Mouse (Mus musculus) monocyte, adult 2 months (primary cell): ENCODE measurements around the gene Cdh26.
A peak's percentile ranks its signal among the peaks of the same experiment; 100 is the strongest.

Experiments used
- DNase-seq, 2 experiments: peaks; one replicate each; pipeline ENCODE4 v3.0.0; 2022; ENCODE audit warnings: low spot score in 2 of 2, low read depth in 1 of 2

Gene Cdh26

DNA sequence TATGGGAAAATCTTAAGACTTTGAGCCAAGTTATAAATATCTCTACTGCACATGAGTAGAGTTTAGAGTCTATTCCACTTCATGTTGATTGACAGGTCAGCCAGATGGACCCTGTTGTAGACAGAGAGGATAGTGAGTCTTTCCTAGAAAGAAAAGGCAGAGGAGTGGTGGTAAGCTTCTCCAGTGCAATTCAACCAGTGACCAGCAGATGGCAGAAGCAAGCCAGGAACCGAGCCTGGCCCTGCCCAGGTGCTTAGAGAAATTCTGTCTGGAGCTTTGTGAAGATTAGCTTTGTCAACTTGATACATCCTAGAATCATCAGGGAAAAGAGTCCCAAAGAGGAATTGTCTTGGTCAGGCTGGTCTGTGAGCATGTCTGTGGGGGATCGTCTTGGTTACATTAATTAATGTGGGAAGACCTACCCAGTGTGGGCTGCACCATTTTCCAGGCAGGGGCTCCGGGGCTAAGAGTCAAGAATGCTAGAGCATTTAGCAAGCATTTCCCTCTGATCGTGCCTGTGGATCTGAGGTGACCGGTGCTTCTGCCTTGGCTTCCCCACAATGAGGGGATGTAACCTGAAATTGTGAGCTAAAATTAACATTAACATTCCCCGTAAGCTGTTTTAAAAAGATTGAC, 77.2 kb downstream of the Cdh26 start:
- peak in 1 of 2 experiments; percentile 48 for DNase-seq

DNA sequence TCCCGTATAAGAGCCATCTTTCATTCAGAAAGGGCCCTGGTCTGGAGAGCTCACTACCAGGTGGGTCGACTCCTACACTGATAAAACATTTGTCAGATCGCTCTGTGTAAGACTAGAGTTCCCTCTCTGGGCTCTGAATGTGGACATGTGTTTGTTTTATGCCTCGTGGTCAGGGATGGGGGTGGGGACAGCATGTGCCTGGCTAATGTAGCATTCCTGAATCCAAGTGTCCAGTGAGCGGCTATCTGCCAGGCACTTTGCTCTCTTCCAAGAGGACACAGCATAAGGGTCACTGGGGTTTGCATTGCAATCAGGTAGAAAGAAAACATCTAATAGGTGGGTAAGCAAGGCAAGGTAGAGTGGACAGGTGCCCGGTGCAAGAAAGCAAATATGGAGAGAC, 77.9 kb downstream of the Cdh26 start:
- no peak for DNase-seq

DNA sequence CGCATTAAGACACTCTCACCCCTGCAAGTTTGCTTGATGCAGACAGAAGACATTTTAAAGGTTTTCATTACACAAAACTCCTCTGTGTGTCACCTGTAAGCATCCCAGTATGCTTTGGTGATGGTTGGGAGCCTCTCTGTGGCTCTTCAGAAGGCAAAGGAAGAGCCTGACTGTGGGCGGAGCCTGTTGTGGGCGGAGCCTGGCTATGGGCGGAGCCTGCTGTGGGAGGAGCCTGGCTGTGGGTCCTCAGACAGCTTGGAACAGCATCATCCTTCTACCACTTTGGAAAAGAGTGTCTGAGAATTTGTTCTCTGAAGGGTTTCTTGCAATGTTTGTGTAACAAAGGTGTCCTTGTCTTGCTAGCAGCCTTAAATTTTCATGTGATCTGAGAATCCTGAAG, 82.7 kb downstream of the Cdh26 start:
- no peak for DNase-seq

DNA sequence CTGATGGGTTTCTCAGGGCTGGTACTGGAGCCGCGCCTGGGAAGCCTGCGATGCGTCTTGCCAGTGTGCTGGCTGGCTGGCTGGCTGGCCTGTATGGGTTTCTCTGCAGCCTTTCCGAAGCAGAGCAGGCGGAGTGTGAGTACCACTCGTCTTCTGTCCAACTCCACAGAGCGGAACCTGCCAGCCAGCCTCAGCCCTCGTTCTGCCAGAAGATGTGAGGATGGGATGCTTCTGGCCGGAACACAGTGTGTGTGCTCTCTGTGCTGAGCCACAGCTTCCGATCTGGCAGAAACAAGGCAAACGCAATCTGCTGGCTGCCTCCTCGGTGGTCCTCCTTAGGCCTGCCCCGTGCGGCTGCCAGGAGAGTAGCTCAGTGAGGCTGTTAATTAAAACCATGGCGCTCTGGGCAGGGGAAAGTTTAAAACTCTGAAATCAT, 83.3 kb downstream of the Cdh26 start:
- no peak for DNase-seq

DNA sequence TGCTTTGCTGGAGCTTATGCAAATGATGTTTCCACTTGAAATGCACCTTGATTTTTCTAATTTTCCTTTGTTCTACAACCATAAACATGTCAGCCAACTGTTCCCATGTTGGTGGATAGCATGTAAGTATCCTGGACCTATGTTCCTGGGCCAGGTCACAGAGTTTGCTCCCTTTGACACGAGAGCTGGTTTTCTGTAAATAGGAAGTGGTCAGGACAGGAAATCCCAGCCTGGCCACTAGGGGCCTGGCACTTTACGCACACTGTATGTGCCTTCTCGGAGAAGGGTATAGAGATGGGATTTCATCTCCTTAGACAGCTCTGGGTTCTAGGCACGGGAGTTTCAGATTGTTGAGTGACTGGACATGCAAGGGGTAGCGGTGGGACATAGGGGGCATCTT, 86.1 kb downstream of the Cdh26 start:
- DNase-seq = no peak

DNA sequence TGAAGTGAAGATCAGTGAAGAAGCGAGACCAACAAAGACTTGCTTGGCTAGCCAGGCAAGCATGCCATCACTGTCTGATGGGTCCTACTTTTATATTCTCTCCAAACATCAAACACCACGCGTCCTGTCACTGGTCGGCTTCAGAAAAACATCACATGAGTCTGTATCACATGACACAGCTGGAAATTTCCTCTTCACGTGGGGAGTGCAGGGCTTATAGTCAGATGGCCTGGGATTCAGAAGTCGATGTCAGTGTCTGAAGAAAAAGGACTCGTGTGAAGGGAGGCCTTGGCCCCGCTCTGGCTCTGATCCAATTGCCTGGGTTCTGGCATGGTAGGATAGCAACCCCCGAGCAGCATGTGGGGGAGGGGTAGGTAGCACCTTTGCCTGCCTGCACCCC, 86.6 kb downstream of the Cdh26 start:
- no peak for DNase-seq

DNA sequence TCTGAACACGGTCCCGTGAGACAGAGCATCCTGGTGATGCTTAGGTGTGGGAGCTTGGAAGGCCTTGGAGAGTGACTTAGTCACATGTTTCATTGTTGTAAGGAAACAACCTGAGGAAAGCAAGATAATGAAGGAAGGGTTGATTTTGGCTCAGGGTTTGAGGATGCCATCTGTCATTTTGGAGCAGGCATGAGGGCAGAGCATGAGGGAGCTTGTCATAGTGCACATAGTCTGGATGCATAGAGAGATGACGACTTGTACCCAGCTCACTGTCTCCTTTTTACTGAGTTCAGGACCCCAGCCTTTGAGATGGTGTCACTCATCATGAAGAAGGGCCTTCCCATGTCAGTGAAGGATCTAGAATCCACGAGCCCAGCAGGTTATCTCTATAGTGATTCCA, 89.0 kb downstream of the Cdh26 start:
- no peak for DNase-seq

DNA sequence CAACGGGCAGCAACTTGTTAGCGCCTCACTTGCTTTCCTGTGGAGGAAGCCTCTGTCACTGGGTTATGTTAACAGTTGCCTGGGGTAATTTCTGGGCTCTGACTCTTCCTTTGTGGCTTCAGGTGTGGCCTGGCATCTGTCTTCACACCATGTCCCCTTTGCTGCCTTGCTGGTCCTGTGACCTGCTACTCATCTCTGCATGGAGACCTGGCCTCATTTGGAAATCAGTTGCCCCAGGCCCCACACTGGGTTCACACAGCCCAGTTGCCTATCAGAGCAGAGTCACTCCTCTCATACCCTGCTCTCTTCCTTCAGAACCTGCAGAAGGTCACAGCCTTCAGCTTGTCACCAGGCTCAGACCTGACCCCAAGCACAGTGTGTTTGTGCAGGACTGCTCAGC, 89.9 kb downstream of the Cdh26 start:
- no peak for DNase-seq

DNA sequence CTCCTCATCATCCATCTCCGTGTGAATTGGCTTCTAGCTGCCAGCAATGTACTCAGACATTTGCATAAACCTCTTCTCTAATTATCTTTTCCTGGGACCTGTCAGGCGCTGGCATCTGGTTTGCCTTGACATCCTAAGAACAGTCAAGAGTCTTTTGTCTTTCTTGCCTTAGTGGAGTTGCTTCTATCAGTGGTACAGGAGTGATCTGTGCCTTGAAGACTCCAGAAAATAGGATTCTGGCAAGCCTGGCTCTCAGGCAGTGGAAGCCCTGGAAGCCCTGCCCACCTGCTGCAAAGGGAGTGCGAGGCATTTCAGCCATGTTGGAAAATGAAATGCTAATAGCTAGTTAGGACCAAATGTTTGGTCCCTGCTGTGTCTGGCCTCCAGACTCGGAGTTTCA, 92.0 kb downstream of the Cdh26 start:
- DNase-seq = no peak

DNA sequence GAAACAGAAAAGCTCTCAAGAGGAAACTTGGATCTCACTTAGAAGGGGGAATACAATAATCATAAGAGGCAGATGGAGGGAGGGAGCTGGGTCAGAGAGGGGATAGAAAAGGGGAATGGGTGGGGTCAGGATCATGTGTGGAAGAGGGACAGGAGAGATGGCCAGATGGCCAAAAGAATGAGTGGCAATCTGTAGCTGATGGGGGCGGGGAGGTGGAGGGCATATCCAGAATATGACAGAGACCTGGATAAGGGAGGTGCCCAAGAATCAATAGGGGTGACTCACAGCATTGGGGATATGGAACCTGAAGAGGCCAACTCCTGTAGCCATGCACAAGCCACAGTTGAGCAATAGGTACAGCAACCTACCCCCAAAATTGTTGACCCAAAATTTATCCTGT, 92.5 kb downstream of the Cdh26 start:
- no peak for DNase-seq

DNA sequence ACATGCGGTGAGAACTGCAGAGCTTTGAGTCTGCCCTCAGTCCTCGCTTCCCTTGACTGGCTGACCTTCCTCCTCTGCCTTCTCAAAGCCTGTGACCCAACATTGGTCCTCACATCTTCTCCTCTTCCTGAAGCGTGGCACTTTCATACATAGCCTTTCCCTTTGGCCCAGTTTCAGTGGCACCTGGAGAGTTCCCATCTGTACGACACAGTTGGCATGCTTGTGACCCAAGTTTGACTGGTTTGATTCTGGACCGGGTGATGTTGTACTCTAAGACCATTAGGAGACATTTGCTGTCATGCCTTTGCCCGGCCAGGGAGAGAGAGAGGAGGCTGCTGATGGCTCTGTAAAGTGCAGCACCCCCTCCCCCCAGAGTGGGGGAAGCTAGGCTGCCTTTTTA, 96.4 kb downstream of the Cdh26 start:
- no peak for DNase-seq

DNA sequence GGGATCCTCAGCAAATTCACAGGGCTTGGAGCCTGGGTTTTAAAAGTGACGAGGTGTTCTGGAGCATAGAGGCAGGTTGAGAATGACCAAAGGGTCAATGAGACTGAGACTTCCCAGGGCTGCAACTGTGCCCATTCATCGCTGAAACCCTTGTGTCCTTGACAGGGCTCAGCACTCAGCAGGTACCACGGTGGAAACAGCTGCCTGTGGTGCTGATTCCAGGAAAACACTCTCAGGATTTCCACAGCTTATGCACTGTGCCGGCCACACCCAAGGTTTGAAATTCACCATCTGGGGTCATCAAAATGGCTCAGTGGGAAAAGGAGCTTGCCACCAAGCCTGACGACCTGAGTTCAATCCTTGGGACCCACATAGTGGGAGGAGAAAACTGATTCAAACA, 100.9 kb downstream of the Cdh26 start:
- DNase-seq = no peak

DNA sequence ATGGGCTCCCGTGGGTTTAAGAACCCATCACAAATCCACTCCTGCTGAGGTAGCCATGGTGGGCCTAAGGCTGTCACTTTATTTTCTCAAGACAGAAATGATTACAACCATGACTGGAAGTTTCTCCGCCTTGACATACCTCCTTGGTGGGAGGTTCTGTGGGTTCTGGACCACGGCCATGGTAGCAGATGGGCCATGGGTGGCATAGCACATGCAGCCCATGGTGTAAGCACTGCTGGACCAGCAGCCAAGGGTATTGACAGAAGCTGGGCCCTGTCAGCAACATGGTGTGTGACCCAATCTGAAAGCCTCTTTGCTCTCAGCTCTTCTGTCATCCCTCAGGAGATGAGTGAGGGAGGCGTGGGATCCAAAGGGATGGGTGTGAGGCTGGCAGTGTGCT, 106.2 kb downstream of the Cdh26 start:
- DNase-seq = no peak
